Mouse (Mus musculus) bone marrow macrophage, adult 2 months (primary cell): ENCODE measurements around the gene Cry2. TPM values are rescaled to one million over a fixed set of nuclear protein-coding genes. Genes with fewer than 3 reads are reported as not detected.

ENCODE experiments used
- H3K27ac ChIP-seq: 2 replicates; pipeline ENCODE4 v1.5.1; 2012; ENCODE audit warnings: low read depth, low read length; ENCODE audit not compliant: insufficient read depth
- H3K4me1 ChIP-seq: 2 replicates; pipeline ENCODE4 v1.6.1; 2012; ENCODE audit warnings: low read length; ENCODE audit not compliant: control insufficient read depth, insufficient read depth
- H3K4me3 ChIP-seq: 2 replicates; pipeline ENCODE4 v1.5.1; 2012; ENCODE audit warnings: mild to moderate bottlenecking, low read length, moderate library complexity; ENCODE audit not compliant: insufficient read depth
- CTCF ChIP-seq: IDR thresholded peaks from 2 replicates; pipeline ENCODE4 v1.5.1; 2012; ENCODE audit warnings: low read depth, mild to moderate bottlenecking, low read length, moderate library complexity
- POLR2A ChIP-seq: IDR thresholded peaks from 2 replicates; pipeline ENCODE4 v1.6.1; 2012; ENCODE audit warnings: mild to moderate bottlenecking, low read depth, low read length, borderline replicate concordance
- polyA plus RNA-seq: library from polyadenylated mRNA; stranded (reverse); fragments of >200 nt; gene quantifications from 2 replicates; pipeline ENCODE4 v1.2.4, GENCODE M21; 2012; ENCODE audit not compliant: missing spikeins, insufficient read depth, insufficient read length

Gene Cry2
- polyA plus RNA-seq, 1 experiment, result 5.4 TPM

GRCm38 (mm10) chr2:92432299-92433295 is 1.2 kb downstream of the Cry2 start:
- peak overlapping the region; percentile 83 for H3K4me3 ChIP-seq
- no peak overlapping the region for H3K27ac ChIP-seq
- peaks cover 52% of the 10 kb centered on the region for H3K4me1 ChIP-seq
- TF ChIP-seq CTCF (no peak), POLR2A (no peak)

- TF ChIP-seq POLR2A (no peak), CTCF (no peak)
- Histone ChIP-seq H3K4me3 (no peak overlapping the region), H3K4me1 (peaks cover 52% of the 10 kb centered on the region), H3K27ac (no peak overlapping the region)
Observed at GRCm38 (mm10) chr2:92431611-92432179, 2.1 kb downstream of the Cry2 start.

GRCm38 (mm10) chr2:92430723-92431541 is 2.9 kb downstream of the Cry2 start:
- no peak overlapping the region for H3K4me3 ChIP-seq
- peaks cover 52% of the 10 kb centered on the region for H3K4me1 ChIP-seq
- no peak for TF ChIP-seq CTCF
- TF ChIP-seq POLR2A, result no peak
- no peak overlapping the region for H3K27ac ChIP-seq

- TF ChIP-seq CTCF (no peak), POLR2A (no peak)
- H3K4me3 ChIP-seq, result no peak overlapping the region
- H3K4me1 ChIP-seq, result peaks cover 51% of the 10 kb centered on the region
- H3K27ac ChIP-seq, result no peak overlapping the region
Observed at GRCm38 (mm10) chr2:92430089-92430488, 3.8 kb downstream of the Cry2 start.

GRCm38 (mm10) chr2:92427882-92428281 is 6.0 kb downstream of the Cry2 start:
- Histone ChIP-seq H3K4me3 (no peak overlapping the region), H3K27ac (no peak overlapping the region), H3K4me1 (peaks cover 50% of the 10 kb centered on the region)
- no peak for TF ChIP-seq POLR2A
- TF ChIP-seq CTCF, result no peak

- TF ChIP-seq CTCF (no peak), POLR2A (no peak)
- no peak overlapping the region for H3K4me3 ChIP-seq
- H3K4me1 ChIP-seq, result peaks cover 39% of the 10 kb centered on the region
- H3K27ac ChIP-seq, result no peak overlapping the region
Observed at GRCm38 (mm10) chr2:92426426-92426825, 7.4 kb downstream of the Cry2 start.

GRCm38 (mm10) chr2:92425366-92425765 is 8.5 kb downstream of the Cry2 start:
- H3K4me3 ChIP-seq, result no peak overlapping the region
- no peak for TF ChIP-seq POLR2A
- TF ChIP-seq CTCF, result no peak
- H3K4me1 ChIP-seq, result peaks cover 30% of the 10 kb centered on the region
- H3K27ac ChIP-seq, result no peak overlapping the region

GRCm38 (mm10) chr2:92424462-92425308 is 9.2 kb downstream of the Cry2 start:
- no peak overlapping the region for H3K4me3 ChIP-seq
- TF ChIP-seq POLR2A (no peak), CTCF (no peak)
- H3K4me1 ChIP-seq, result peaks cover 29% of the 10 kb centered on the region
- H3K27ac ChIP-seq, result no peak overlapping the region
